Mouse (Mus musculus) lung, postnatal 36 days (tissue): Measurements from ENCODE around the gene Olfr1375.
A peak's percentile ranks its signal among the peaks of the same experiment; 100 is the strongest.
"Not testable (repeated sequence)": the region's sequence is repeated elsewhere in the genome, so short reads cannot be mapped to it uniquely, and the experiment has no call there.

ENCODE experiments used
- DNase-seq: peaks from one replicate; pipeline ENCODE4 v3.0.0; 2022; ENCODE audit warnings: mixed read lengths

Olfr1375 gene

GRCm38 (mm10) chr11:51047809-51048208, at the start of gene Olfr1375:
Gene Olfr1375 (plus strand): TSS chr11:51048109.
- DNase-seq: not testable (repeated sequence)

GRCm38 (mm10) chr11:51003296-51003695, 44.6 kb upstream of the Olfr1375 start, which contains the start of gene Olfr51:
Gene Olfr51 (plus strand): TSS chr11:51003596.
- no peak for DNase-seq

GRCm38 (mm10) chr11:51011821-51012220, 36.1 kb upstream of the Olfr1375 start:
- DNase-seq: peak; percentile 21

GRCm38 (mm10) chr11:51013936-51014335, 34.0 kb upstream of the Olfr1375 start, which contains the start of gene Olfr54:
Gene Olfr54 (plus strand): TSS chr11:51014236.
- no peak for DNase-seq

- DNase-seq: no peak
Observed at GRCm38 (mm10) chr11:51016341-51016740, 31.6 kb upstream of the Olfr1375 start.

- not testable (repeated sequence) for DNase-seq
Observed at GRCm38 (mm10) chr11:51026811-51027210, 21.1 kb upstream of the Olfr1375 start.

GRCm38 (mm10) chr11:51029381-51029780, 18.5 kb upstream of the Olfr1375 start:
- DNase-seq: not testable (repeated sequence)

- DNase-seq: no peak
Observed at GRCm38 (mm10) chr11:51030225-51030624, 17.7 kb upstream of the Olfr1375 start.

GRCm38 (mm10) chr11:51032851-51033250, 15.1 kb upstream of the Olfr1375 start:
- peak; percentile 53 for DNase-seq

GRCm38 (mm10) chr11:51034141-51034540, 13.8 kb upstream of the Olfr1375 start:
- DNase-seq: not testable (repeated sequence)

GRCm38 (mm10) chr11:51035951-51036350, 12.0 kb upstream of the Olfr1375 start:
- no peak for DNase-seq

- DNase-seq: not testable (repeated sequence)
Observed at GRCm38 (mm10) chr11:51044776-51045175, 3.1 kb upstream of the Olfr1375 start.

- no peak for DNase-seq
Observed at GRCm38 (mm10) chr11:51051678-51052077, 3.8 kb downstream of the Olfr1375 start.

- peak; percentile 1 for DNase-seq
Observed at GRCm38 (mm10) chr11:51053230-51053629, 5.3 kb downstream of the Olfr1375 start.

- peak; percentile 79 for DNase-seq
Observed at GRCm38 (mm10) chr11:51059151-51059571, 11.3 kb downstream of the Olfr1375 start, which contains the start of gene Zfp354a. Gene Zfp354a (plus strand): TSS chr11:51059257.

- DNase-seq: no peak
Observed at GRCm38 (mm10) chr11:51059640-51060039, 11.7 kb downstream of the Olfr1375 start.

GRCm38 (mm10) chr11:51060981-51061380, 13.1 kb downstream of the Olfr1375 start:
- DNase-seq: no peak

GRCm38 (mm10) chr11:51063276-51063675, 15.4 kb downstream of the Olfr1375 start:
- no peak for DNase-seq

- DNase-seq: no peak
Observed at GRCm38 (mm10) chr11:51063841-51064240, 15.9 kb downstream of the Olfr1375 start.

GRCm38 (mm10) chr11:51084527-51084926, 36.6 kb downstream of the Olfr1375 start:
- DNase-seq: peak; percentile 7

GRCm38 (mm10) chr11:51085269-51085668, 37.4 kb downstream of the Olfr1375 start:
- DNase-seq: no peak
